Mouse (Mus musculus) heart, postnatal 0 days (tissue): ENCODE results near the gene Ndufa10. TPM values are rescaled to one million over a fixed set of nuclear protein-coding genes. Genes with fewer than 3 reads are reported as not detected.
A peak's percentile ranks its signal among the peaks of the same experiment; 100 is the strongest.

Experiments
- ATAC-seq: fragments of 200-750 bp; cut with Nextera tagmentation; 2 replicates; pipeline ENCODE4 v1.8.0; 2017; ENCODE audit warnings: low read depth, moderate number of reproducible peaks, moderate library complexity; ENCODE audit not compliant: insufficient read depth
- DNase-seq: peaks from one replicate; pipeline ENCODE4 v3.0.0-alpha.2; 2016; ENCODE audit warnings: low spot score
- H3K27ac ChIP-seq: fragments of 300-500 bp; sonication (generic); 2 replicates; pipeline ENCODE4 v1.5.1; 2014; ENCODE audit warnings: low read depth, mild to moderate bottlenecking
- H3K27me3 ChIP-seq: fragments of 300-500 bp; sonication (generic); 2 replicates; pipeline ENCODE4 v1.6.1; 2014; ENCODE audit warnings: low read length, mixed read lengths; ENCODE audit not compliant: control insufficient read depth, insufficient read depth
- H3K36me3 ChIP-seq: fragments of 300-500 bp; sonication (generic); replicated peaks from 2 replicates; pipeline ENCODE4 v1.6.1; 2014; ENCODE audit warnings: low read length, mixed read lengths; ENCODE audit not compliant: control insufficient read depth, insufficient read depth
- H3K4me1 ChIP-seq: fragments of 300-500 bp; sonication (generic); 2 replicates; pipeline ENCODE4 v1.6.1; 2014; ENCODE audit warnings: antibody characterized with exemption; ENCODE audit not compliant: control insufficient read depth, insufficient read depth
- H3K4me2 ChIP-seq: fragments of 300-500 bp; sonication (generic); 2 replicates; pipeline ENCODE4 v1.6.1; 2014; ENCODE audit warnings: low read depth, mild to moderate bottlenecking, low read length, moderate library complexity
- H3K4me3 ChIP-seq: fragments of 300-500 bp; sonication (generic); 2 replicates; pipeline ENCODE4 v1.5.1; 2014; ENCODE audit warnings: low read depth, low read length
- H3K9ac ChIP-seq: fragments of 300-500 bp; sonication (generic); replicated peaks from 2 replicates; pipeline ENCODE4 v1.6.1; 2014; ENCODE audit warnings: low read depth, low read length, mixed read lengths
- H3K9me3 ChIP-seq: fragments of 300-500 bp; sonication (generic); replicated peaks from 2 replicates; pipeline ENCODE4 v1.6.1; 2016; ENCODE audit warnings: low read length; ENCODE audit not compliant: control insufficient read depth
- CTCF ChIP-seq: IDR thresholded peaks from 2 replicates; pipeline ENCODE4 v1.5.1; 2016; ENCODE audit warnings: antibody characterized with exemption, control low read depth, low read depth
- EP300 ChIP-seq: IDR thresholded peaks from 2 replicates; pipeline ENCODE4 v1.6.1; 2016; ENCODE audit warnings: antibody characterized with exemption, low read depth
- WGBS: fragments of 180-500 bp; shearing (Covaris S2); extraction: QIAGEN DNeasy Blood & Tissue Kit; methylation state at CpG from one replicate; pipeline ENCODE4 v1.1.7; 2014; 5-methylcytosine and 5-hydroxymethylcytosine counted together
- polyA plus RNA-seq: library from polyadenylated mRNA; unstranded; fragments of >200 nt; fragmentation: Nextera tagmentation; extraction: Ambion mirVana; gene quantifications from 2 replicates; pipeline ENCODE4 v1.2.1, GENCODE M21; 2015
- total RNA-seq: library from RNA; depleted of rRNA; stranded (reverse); fragments of >200 nt; gene quantifications from 2 replicates; pipeline ENCODE4 v1.2.3, GENCODE M21; 2014; ENCODE audit warnings: low replicate concordance

The Ndufa10 gene
- total and polyA plus RNA-seq, 2 experiments from 2014 or later, result 575 to 1,020 TPM

GRCm38 (mm10) chr1:92453751-92454445 lies 19.8 kb downstream of the Ndufa10 start:
- H3K4me3 ChIP-seq, result no peak overlapping the region
- H3K27ac ChIP-seq, result no peak overlapping the region
- H3K9ac ChIP-seq, result no peak overlapping the region
- no peak overlapping the region for H3K4me2 ChIP-seq
- no peaks in the 10 kb centered on the region for H3K27me3 ChIP-seq
- peaks cover 91% of the 10 kb centered on the region for H3K36me3 ChIP-seq
- no peaks in the 10 kb centered on the region for H3K4me1 ChIP-seq
- ATAC-seq (no peak), DNase-seq (peak; percentile 32)
- 0 out of 2 replicates have a peak, but pooled peaks cover 4% of the 10 kb centered on the region for H3K9me3 ChIP-seq
- TF ChIP-seq CTCF (peak; percentile 56), EP300 (no peak)
- WGBS, result 58% methylated on average over 8 of the region's 8 CpGs

- DNase-seq (peak; percentile 16), ATAC-seq (peak; percentile 83)
- no peaks in the 10 kb centered on the region for H3K9me3 ChIP-seq
- WGBS, result 32% methylated on average over 3 of the region's 3 CpGs
- no peak overlapping the region for H3K4me3 ChIP-seq
- H3K4me2 ChIP-seq, result no peak overlapping the region
- H3K9ac ChIP-seq, result no peak overlapping the region
- no peaks in the 10 kb centered on the region for H3K27me3 ChIP-seq
- H3K4me1 ChIP-seq, result no peaks in the 10 kb centered on the region
- no peak overlapping the region for H3K27ac ChIP-seq
- peaks cover 92% of the 10 kb centered on the region for H3K36me3 ChIP-seq
- no peak for TF ChIP-seq EP300
- TF ChIP-seq CTCF, result no peak
Measured at GRCm38 (mm10) chr1:92448293-92448692, 25.4 kb downstream of the Ndufa10 start.

- H3K36me3 ChIP-seq, result peaks cover 70% of the 10 kb centered on the region
- H3K27me3 ChIP-seq, result no peaks in the 10 kb centered on the region
- peaks cover 22% of the 10 kb centered on the region for H3K4me1 ChIP-seq
- ATAC-seq, result no peak
- no peak overlapping the region for H3K9ac ChIP-seq
- no peak for TF ChIP-seq EP300
- no peak for TF ChIP-seq CTCF
- no peaks in the 10 kb centered on the region for H3K9me3 ChIP-seq
- H3K4me2 ChIP-seq, result no peak overlapping the region
- DNase-seq, result no peak
- 57% methylated on average over 6 of the region's 6 CpGs for WGBS
- no peak overlapping the region; the same call in 1 of the 2 replicates for H3K27ac ChIP-seq
- H3K4me3 ChIP-seq, result no peak overlapping the region
Measured at GRCm38 (mm10) chr1:92441453-92442063, 32.1 kb downstream of the Ndufa10 start.

DNA sequence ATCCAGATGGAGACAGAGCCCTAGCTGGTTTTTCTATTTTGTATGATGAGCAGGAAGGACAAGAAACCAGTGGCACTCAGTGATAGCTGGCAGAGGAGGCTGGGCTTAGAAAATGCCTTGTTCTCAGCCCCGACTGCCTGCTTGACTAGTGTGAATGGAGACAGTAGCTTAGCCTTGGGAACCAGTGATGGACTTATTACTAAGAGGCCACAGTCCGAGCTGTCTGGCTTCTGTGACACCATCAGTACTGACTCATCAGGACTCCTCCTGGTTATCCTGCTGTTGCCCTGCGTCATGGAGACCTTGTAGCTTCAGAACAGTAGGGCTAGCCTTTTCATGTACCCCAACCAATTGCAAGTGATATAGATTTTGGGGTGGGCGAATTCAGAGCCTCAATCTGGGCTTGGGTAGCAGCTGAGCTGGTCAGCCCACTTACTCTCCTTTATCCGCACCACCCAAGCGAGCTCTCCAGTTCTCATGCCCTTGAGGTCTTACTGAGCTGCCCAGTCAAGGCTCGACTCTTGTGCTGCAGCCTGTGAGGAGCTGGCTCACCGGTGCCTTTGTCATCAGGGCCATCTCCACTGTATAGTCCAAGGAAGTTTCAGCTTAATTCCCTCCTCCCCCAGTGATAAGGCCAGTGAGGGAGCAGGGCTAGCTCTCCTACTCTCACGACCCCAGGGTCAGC lies 33.5 kb downstream of the Ndufa10 start:
- WGBS, result 80% methylated on average over 9 of the region's 9 CpGs
- Histone ChIP-seq H3K4me3 (no peak overlapping the region), H3K9me3 (no peaks in the 10 kb centered on the region), H3K4me1 (peaks cover 24% of the 10 kb centered on the region), H3K4me2 (no peak overlapping the region), H3K36me3 (peaks cover 57% of the 10 kb centered on the region), H3K27ac (no peak overlapping the region), H3K27me3 (no peaks in the 10 kb centered on the region), H3K9ac (no peak overlapping the region)
- DNase-seq (no peak), ATAC-seq (no peak)
- no peak for TF ChIP-seq CTCF
- no peak for TF ChIP-seq EP300

DNA sequence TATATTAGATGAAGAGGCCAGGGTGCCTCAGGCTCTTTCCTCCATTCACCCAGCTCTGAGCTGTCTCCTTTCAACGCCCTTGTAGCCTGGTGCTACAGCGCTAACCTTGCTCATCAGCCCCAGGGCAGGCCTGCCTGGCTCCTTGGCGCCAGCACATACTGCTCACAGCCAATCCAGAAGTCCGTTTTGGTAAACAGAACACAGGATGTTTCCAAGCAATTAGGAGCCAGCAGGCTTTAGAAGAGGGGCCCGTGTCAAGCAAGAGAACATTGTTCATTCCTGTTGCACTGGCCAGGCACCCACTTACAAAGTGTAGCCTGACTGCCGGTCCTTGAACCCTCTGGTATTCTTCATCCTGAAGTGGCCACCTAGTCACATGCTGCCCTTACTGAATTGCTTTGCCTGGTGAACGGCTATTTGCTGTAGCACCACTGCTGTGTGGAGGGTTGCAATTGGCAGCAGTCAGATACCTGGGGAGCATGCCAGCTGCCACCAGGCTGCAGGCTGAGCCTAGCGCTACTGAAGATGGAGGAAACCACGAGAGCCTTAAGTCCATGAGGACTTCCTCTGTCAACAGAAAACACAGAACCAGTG lies 35.9 kb downstream of the Ndufa10 start:
- H3K4me3 ChIP-seq, result no peak overlapping the region
- H3K9ac ChIP-seq, result no peak overlapping the region
- H3K27ac ChIP-seq, result peak overlapping the region; percentile 75
- WGBS, result 22% methylated on average over 9 of the region's 9 CpGs
- H3K9me3 ChIP-seq, result no peaks in the 10 kb centered on the region
- peaks cover 38% of the 10 kb centered on the region for H3K36me3 ChIP-seq
- ATAC-seq (peak; percentile 88), DNase-seq (peak; percentile 83)
- H3K27me3 ChIP-seq, result no peaks in the 10 kb centered on the region
- no peak for TF ChIP-seq CTCF
- TF ChIP-seq EP300, result no peak
- no peak overlapping the region for H3K4me2 ChIP-seq
- peaks cover 24% of the 10 kb centered on the region for H3K4me1 ChIP-seq
